Mouse (Mus musculus) heart, postnatal 0 days (tissue): ENCODE data around the gene Msx1.

Experiments used
- CTCF ChIP-seq: IDR thresholded peaks from 2 replicates; pipeline ENCODE4 v1.5.1; 2016; ENCODE audit warnings: antibody characterized with exemption, control low read depth, low read depth
- EP300 ChIP-seq: IDR thresholded peaks from 2 replicates; pipeline ENCODE4 v1.6.1; 2016; ENCODE audit warnings: antibody characterized with exemption, low read depth

DNA sequence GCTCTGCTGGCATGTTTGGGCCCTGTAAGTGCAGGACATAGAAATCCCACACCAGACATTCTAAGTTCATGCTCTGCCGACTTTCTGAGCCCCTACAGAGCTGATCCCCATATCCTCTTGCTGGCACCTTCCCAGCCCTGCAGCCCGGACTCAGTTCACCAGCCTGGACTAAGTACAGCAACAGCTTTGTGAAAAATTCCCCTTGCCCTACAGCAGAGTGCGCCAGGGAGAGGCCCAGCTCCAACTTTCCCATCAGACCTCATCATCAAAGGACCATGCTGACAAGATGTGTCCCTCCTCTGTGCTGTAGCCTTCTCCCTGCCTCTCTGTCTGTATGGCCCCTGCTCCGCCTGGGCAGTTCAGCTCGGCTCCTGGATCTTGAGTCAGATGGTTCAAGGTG lies 48.7 kb downstream of the Msx1 start:
- TF ChIP-seq CTCF (no peak), EP300 (no peak)
